Mouse (Mus musculus) liver, embryonic 14.5 days (tissue): ENCODE results near the gene Gm13693. TPM values are rescaled to one million over a fixed set of nuclear protein-coding genes. Genes with fewer than 3 reads are reported as not detected.
"Not testable (repeated sequence)": the region's sequence is repeated elsewhere in the genome, so short reads cannot be mapped to it uniquely, and the experiment has no call there.

Experiments used
- ATAC-seq: fragments of 200-750 bp; cut with Nextera tagmentation; 2 replicates; pipeline ENCODE4 v1.8.0; 2017; ENCODE audit warnings: moderate number of reproducible peaks, mild to moderate bottlenecking, moderate library complexity; ENCODE audit not compliant: insufficient read depth
- DNase-seq, 3 experiments: peaks; one replicate each; pipeline ENCODE4 v3.0.0-alpha.2; 2012 to 2013; ENCODE audit warnings: low read depth in 3 of 3, low spot score in 3 of 3
- H3K27ac ChIP-seq: fragments of 300-500 bp; sonication (generic); 2 replicates; pipeline ENCODE4 v1.5.1; 2014; ENCODE audit warnings: moderate library complexity, mild to moderate bottlenecking, control low read depth, inconsistent platforms
- H3K27me3 ChIP-seq: fragments of 300-500 bp; sonication (generic); 2 replicates; pipeline ENCODE4 v1.6.1; 2014; ENCODE audit warnings: mild to moderate bottlenecking, low read length, moderate library complexity; ENCODE audit not compliant: control insufficient read depth, insufficient read depth
- H3K36me3 ChIP-seq: fragments of 300-500 bp; sonication (generic); replicated peaks from 2 replicates; pipeline ENCODE4 v1.6.1; 2014; ENCODE audit warnings: low read depth; ENCODE audit not compliant: control insufficient read depth, insufficient read depth
- H3K4me1 ChIP-seq, 2 experiments: fragments of 200-500 bp in 1 of 2; fragments of 300-500 bp in 1 of 2; sonication (generic) in 1 of 2; replicated peaks; 2 replicates each; pipeline ENCODE4 v1.6.1; 2012 to 2014; ENCODE audit warnings: antibody characterized with exemption in 1 of 2, inconsistent platforms in 1 of 2, low read length in 1 of 2; ENCODE audit not compliant: control insufficient read depth in 2 of 2, insufficient read depth in 2 of 2
- H3K4me2 ChIP-seq: fragments of 300-500 bp; sonication (generic); 2 replicates; pipeline ENCODE4 v1.6.1; 2014; ENCODE audit warnings: low read depth, mild to moderate bottlenecking, control low read depth, moderate library complexity
- H3K4me3 ChIP-seq, 2 experiments: fragments of 200-500 bp in 1 of 2; fragments of 300-500 bp in 1 of 2; sonication (generic) in 1 of 2; 2 replicates each; pipeline ENCODE4 v1.5.1; 2012 to 2014; ENCODE audit warnings: low read depth in 2 of 2, low read length in 2 of 2, mild to moderate bottlenecking in 2 of 2, control low read depth in 1 of 2, inconsistent platforms in 1 of 2, moderate library complexity in 1 of 2; ENCODE audit not compliant: insufficient read depth in 1 of 2
- H3K9ac ChIP-seq: fragments of 300-500 bp; sonication (generic); replicated peaks from 2 replicates; pipeline ENCODE4 v1.6.1; 2014; ENCODE audit warnings: mild to moderate bottlenecking, control low read depth, moderate library complexity
- H3K9me3 ChIP-seq: fragments of 300-500 bp; sonication (generic); 2 replicates; pipeline ENCODE4 v1.6.1; 2016; ENCODE audit warnings: low read length, mixed read lengths; ENCODE audit not compliant: control insufficient read depth
- whole genome bisulfite sequencing: fragments of 180-500 bp; shearing (Covaris S2); extraction: QIAGEN DNeasy Blood & Tissue Kit; methylation state at CpG from one replicate; pipeline ENCODE4 v1.1.7; 2014; ENCODE audit not compliant: insufficient replicate concordance; 5-methylcytosine and 5-hydroxymethylcytosine counted together
- polyA plus RNA-seq, 2 experiments: library from polyadenylated mRNA; depleted of rRNA in 1 of 2; stranded (reverse) in 1 of 2; unstranded in 1 of 2; fragments of >200 nt; fragmentation: Nextera tagmentation in 1 of 2; extraction: Ambion mirVana in 1 of 2; gene quantifications; 2 replicates each; pipeline versions ENCODE4 v1.2.1 to v1.2.3; 2012 to 2014

Gene Gm13693
- polyA plus RNA-seq, 2 experiments: not detected

DNA sequence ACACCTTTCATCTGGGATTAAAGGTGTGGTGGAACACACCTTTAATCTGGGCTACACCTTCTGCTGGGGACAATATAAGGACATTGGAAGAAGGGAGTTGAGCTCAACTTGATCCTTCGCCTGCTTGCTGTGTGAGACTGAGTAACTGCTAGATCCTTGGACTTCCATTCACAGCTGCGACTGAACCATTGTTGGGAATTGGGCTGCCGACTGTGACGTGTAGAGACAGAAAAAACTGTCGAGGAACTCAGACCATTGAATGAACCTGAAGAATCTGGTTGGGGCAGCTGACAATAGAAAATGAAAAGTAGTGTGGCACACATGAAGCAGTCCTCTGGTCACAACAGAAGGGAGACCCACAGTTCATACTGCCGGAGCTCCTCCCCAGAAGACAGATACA lies 11.5 kb downstream of the Gm13693 start, which contains the start of gene Gm13696:
Gene Gm13696 (plus strand): TSS at position 301 of the 400 bp plus-strand sequence.
- H3K27me3 ChIP-seq, H3K4me1 ChIP-seq, H3K4me3 ChIP-seq, DNase-seq, H3K36me3 ChIP-seq, H3K9me3 ChIP-seq, H3K27ac ChIP-seq, H3K4me2 ChIP-seq, H3K9ac ChIP-seq, ATAC-seq: not testable (repeated sequence)
- no CpG with 5 or more reads among the region's 6 CpGs for WGBS

DNA sequence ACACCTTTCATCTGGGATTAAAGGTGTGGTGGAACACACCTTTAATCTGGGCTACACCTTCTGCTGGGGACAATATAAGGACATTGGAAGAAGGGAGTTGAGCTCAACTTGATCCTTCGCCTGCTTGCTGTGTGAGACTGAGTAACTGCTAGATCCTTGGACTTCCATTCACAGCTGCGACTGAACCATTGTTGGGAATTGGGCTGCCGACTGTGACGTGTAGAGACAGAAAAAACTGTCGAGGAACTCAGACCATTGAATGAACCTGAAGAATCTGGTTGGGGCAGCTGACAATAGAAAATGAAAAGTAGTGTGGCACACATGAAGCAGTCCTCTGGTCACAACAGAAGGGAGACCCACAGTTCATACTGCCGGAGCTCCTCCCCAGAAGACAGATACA lies 17.3 kb downstream of the Gm13693 start, which contains the start of gene Gm13694:
Gene Gm13694 (plus strand): TSS at position 301 of the 400 bp plus-strand sequence.
- DNase-seq, ATAC-seq: not testable (repeated sequence)
- WGBS: no CpG with 5 or more reads among the region's 6 CpGs

DNA sequence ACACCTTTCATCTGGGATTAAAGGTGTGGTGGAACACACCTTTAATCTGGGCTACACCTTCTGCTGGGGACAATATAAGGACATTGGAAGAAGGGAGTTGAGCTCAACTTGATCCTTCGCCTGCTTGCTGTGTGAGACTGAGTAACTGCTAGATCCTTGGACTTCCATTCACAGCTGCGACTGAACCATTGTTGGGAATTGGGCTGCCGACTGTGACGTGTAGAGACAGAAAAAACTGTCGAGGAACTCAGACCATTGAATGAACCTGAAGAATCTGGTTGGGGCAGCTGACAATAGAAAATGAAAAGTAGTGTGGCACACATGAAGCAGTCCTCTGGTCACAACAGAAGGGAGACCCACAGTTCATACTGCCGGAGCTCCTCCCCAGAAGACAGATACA lies 23.1 kb downstream of the Gm13693 start, which contains the start of gene Gm13697:
Gene Gm13697 (plus strand): TSS at position 301 of the 400 bp plus-strand sequence.
- H3K9me3 ChIP-seq, H3K4me3 ChIP-seq, H3K9ac ChIP-seq, H3K4me1 ChIP-seq, H3K27me3 ChIP-seq, H3K4me2 ChIP-seq, DNase-seq, ATAC-seq, H3K27ac ChIP-seq, H3K36me3 ChIP-seq: not testable (repeated sequence)
- no CpG with 5 or more reads among the region's 6 CpGs for WGBS

More for the DNA sequence above, 17.3 kb downstream of the Gm13693 start, which contains the start of gene Gm13694:
- not testable (repeated sequence) for H3K36me3 ChIP-seq, H3K4me1 ChIP-seq, H3K27me3 ChIP-seq, H3K4me2 ChIP-seq, H3K4me3 ChIP-seq, H3K27ac ChIP-seq, H3K9ac ChIP-seq, H3K9me3 ChIP-seq

DNA sequence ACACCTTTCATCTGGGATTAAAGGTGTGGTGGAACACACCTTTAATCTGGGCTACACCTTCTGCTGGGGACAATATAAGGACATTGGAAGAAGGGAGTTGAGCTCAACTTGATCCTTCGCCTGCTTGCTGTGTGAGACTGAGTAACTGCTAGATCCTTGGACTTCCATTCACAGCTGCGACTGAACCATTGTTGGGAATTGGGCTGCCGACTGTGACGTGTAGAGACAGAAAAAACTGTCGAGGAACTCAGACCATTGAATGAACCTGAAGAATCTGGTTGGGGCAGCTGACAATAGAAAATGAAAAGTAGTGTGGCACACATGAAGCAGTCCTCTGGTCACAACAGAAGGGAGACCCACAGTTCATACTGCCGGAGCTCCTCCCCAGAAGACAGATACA lies 28.9 kb downstream of the Gm13693 start, which contains the start of gene Gm13691:
Gene Gm13691 (plus strand): TSS at position 301 of the 400 bp plus-strand sequence.
- H3K4me1 ChIP-seq, H3K9me3 ChIP-seq, DNase-seq, H3K4me2 ChIP-seq, H3K36me3 ChIP-seq, ATAC-seq, H3K4me3 ChIP-seq, H3K9ac ChIP-seq, H3K27ac ChIP-seq, H3K27me3 ChIP-seq: not testable (repeated sequence)
- no CpG with 5 or more reads among the region's 6 CpGs for WGBS

DNA sequence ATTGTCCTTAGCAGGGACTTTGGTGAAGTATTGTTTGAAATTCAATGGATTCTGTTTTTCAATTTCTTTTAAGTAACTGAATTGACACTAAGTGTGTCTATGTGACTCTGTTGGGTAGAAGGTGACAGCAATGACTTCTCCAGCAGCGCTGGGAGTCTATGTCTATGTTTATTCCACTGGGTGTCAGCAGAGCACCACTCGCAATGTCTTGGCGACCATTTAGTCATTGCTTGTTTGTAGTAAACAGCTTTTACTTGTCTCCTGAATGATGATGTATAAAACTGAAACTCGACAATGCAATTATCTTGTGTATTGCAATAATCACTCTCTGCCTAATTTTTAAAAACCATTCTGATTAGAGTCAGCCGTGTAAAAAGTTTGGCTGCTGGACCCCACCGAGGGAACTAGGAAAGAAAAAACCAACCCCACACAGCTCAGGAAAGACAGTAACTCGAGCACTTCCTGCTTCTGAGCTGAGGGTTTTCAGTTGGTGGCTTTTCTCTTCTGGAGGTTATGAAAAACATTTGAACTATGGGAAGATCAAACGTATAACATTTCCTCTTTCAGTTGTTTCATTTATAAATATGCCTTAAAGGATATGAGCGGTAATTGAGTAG lies 32.4 kb downstream of the Gm13693 start:
- ATAC-seq: peak; percentile 68
- H3K9ac ChIP-seq, H3K4me1 ChIP-seq, H3K4me3 ChIP-seq, H3K36me3 ChIP-seq, H3K9me3 ChIP-seq, DNase-seq, H3K27me3 ChIP-seq, H3K27ac ChIP-seq: not testable (repeated sequence)
- H3K4me2 ChIP-seq: 0 out of 2 replicates have a peak overlapping the region, but pooled peaks have one; percentile 20
- 12% methylated on average over 7 of the region's 9 CpGs for WGBS

DNA sequence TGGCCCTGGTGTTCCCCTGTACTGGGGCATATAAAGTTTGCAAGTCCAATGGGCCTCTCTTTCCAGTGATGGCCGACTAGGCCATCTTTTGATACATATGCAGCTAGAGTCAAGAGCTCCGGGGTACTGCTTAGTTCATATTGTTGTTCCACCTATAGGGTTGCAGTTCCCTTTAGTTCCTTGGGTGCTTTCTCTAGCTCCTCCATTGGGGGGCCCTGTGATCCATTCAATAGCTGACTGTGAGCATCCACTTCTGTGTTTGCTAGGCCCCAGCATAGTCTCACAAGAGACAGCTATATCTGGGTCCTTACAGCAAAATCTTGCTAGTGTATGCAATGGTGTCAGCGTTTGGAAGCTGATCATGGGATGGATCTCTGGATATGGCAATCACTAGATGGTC lies 33.2 kb downstream of the Gm13693 start:
- H3K4me1 ChIP-seq, H3K27ac ChIP-seq, H3K4me3 ChIP-seq, H3K36me3 ChIP-seq, DNase-seq, ATAC-seq, H3K4me2 ChIP-seq, H3K27me3 ChIP-seq, H3K9me3 ChIP-seq, H3K9ac ChIP-seq: not testable (repeated sequence)
- no CpG with 5 or more reads among the region's 3 CpGs for WGBS
